Mouse (Mus musculus) neural tube, embryonic 11.5 days (tissue): ENCODE measurements at regions not wholly inside any gene's neighbourhood (a gene's known extent, or its start where the extent isn't known, plus 50 kb on each side); places are given as distances from the start of the nearest gene placed in this dataset.

ENCODE experiments used
- ATAC-seq: fragments of 200-750 bp; cut with Nextera tagmentation; 2 replicates; pipeline ENCODE4 v1.8.0; 2017; ENCODE audit warnings: moderate number of reproducible peaks, mild to moderate bottlenecking, moderate TSS enrichment, moderate library complexity; ENCODE audit not compliant: insufficient read depth, low FRiP score, low TSS enrichment
- DNase-seq: peaks from one replicate; pipeline ENCODE4 v3.0.0-alpha.2; 2015; ENCODE audit warnings: low spot score
- H3K27ac ChIP-seq: fragments of 300-500 bp; sonication (generic); 2 replicates; pipeline ENCODE4 v1.5.1; 2014; ENCODE audit warnings: low read depth, mild to moderate bottlenecking, low read length
- H3K27me3 ChIP-seq: fragments of 300-500 bp; sonication (generic); 2 replicates; pipeline ENCODE4 v1.6.1; 2014; ENCODE audit warnings: mild to moderate bottlenecking, low read length, mixed read lengths; ENCODE audit not compliant: control insufficient read depth, insufficient read depth
- H3K36me3 ChIP-seq: fragments of 300-500 bp; sonication (generic); 2 replicates; pipeline ENCODE4 v1.6.1; 2014; ENCODE audit warnings: mild to moderate bottlenecking, low read length, moderate library complexity, mixed read lengths; ENCODE audit not compliant: control insufficient read depth, insufficient read depth
- H3K4me1 ChIP-seq: fragments of 300-500 bp; sonication (generic); 2 replicates; pipeline ENCODE4 v1.6.1; 2014; ENCODE audit warnings: low read length, mixed read lengths; ENCODE audit not compliant: control insufficient read depth, insufficient read depth
- H3K4me2 ChIP-seq: fragments of 300-500 bp; sonication (generic); 2 replicates; pipeline ENCODE4 v1.6.1; 2014; ENCODE audit warnings: low read depth, mild to moderate bottlenecking, moderate library complexity
- H3K4me3 ChIP-seq: fragments of 300-500 bp; sonication (generic); 2 replicates; pipeline ENCODE4 v1.5.1; 2014; ENCODE audit warnings: low read depth, low read length
- H3K9ac ChIP-seq: fragments of 300-500 bp; sonication (generic); 2 replicates; pipeline ENCODE4 v1.6.1; 2014; ENCODE audit warnings: mild to moderate bottlenecking, low read length
- H3K9me3 ChIP-seq: fragments of 300-500 bp; sonication (generic); 2 replicates; pipeline ENCODE4 v1.6.1; 2016; ENCODE audit warnings: low read length; ENCODE audit not compliant: control insufficient read depth
- WGBS: fragments of 180-500 bp; shearing (Covaris S2); extraction: QIAGEN DNeasy Blood & Tissue Kit; methylation state at CpG from one replicate; pipeline ENCODE4 v1.1.7; 2014; 5-methylcytosine and 5-hydroxymethylcytosine counted together

GRCm38 (mm10) chr5:134006470-134007126, 92.9 kb upstream of the Castor2 start:
- ATAC-seq (peak; percentile 83), DNase-seq (peak; percentile 94)
- Histone ChIP-seq H3K27ac (no peak overlapping the region), H3K36me3 (no peaks in the 10 kb centered on the region), H3K27me3 (no peaks in the 10 kb centered on the region), H3K4me1 (peaks cover 5% of the 10 kb centered on the region; the same call in 1 of the 2 replicates), H3K9me3 (no peaks in the 10 kb centered on the region), H3K4me2 (peak overlapping the region; percentile 15; the same call in 1 of the 2 replicates), H3K9ac (no peak overlapping the region), H3K4me3 (no peak overlapping the region)
- under 1% methylated on average over 14 of the region's 14 CpGs for WGBS

GRCm38 (mm10) chr5:134006001-134006400, 93.5 kb upstream of the Castor2 start:
- Histone ChIP-seq H3K27me3 (no peaks in the 10 kb centered on the region), H3K4me2 (no peak overlapping the region), H3K4me1 (peaks cover 5% of the 10 kb centered on the region; the same call in 1 of the 2 replicates), H3K36me3 (no peaks in the 10 kb centered on the region), H3K9ac (no peak overlapping the region), H3K27ac (no peak overlapping the region), H3K9me3 (no peaks in the 10 kb centered on the region), H3K4me3 (no peak overlapping the region)
- ATAC-seq (no peak), DNase-seq (no peak)
- WGBS = 39% methylated on average over 3 of the region's 3 CpGs

- H3K4me1 ChIP-seq = peaks cover 11% of the 10 kb centered on the region
- H3K27me3 ChIP-seq = no peaks in the 10 kb centered on the region
- no peak overlapping the region for H3K9ac ChIP-seq
- 3% methylated on average over 3 of the region's 3 CpGs for WGBS
- H3K4me3 ChIP-seq = no peak overlapping the region
- DNase-seq (no peak), ATAC-seq (no peak)
- no peaks in the 10 kb centered on the region for H3K36me3 ChIP-seq
- H3K4me2 ChIP-seq = no peak overlapping the region
- 0 out of 2 replicates have a peak overlapping the region, but pooled peaks have one; percentile 14 for H3K27ac ChIP-seq
- no peaks in the 10 kb centered on the region for H3K9me3 ChIP-seq
Observed at GRCm38 (mm10) chr5:134000100-134000499, 99.4 kb upstream of the Castor2 start.

- no peak overlapping the region for H3K4me3 ChIP-seq
- H3K4me1 ChIP-seq = peaks cover 11% of the 10 kb centered on the region
- H3K9ac ChIP-seq = no peak overlapping the region
- H3K27me3 ChIP-seq = no peaks in the 10 kb centered on the region
- peak; percentile 41 for DNase-seq
- WGBS = 8% methylated on average over 5 of the region's 5 CpGs
- no peaks in the 10 kb centered on the region for H3K9me3 ChIP-seq
- H3K4me2 ChIP-seq = no peak overlapping the region
- no peak overlapping the region for H3K27ac ChIP-seq
- H3K36me3 ChIP-seq = no peaks in the 10 kb centered on the region
- no peak for ATAC-seq
Observed at GRCm38 (mm10) chr5:133999698-134000097, 99.8 kb upstream of the Castor2 start.

GRCm38 (mm10) chr5:133991994-133992393, 107.5 kb upstream of the Castor2 start:
- Histone ChIP-seq H3K27ac (no peak overlapping the region), H3K9me3 (no peaks in the 10 kb centered on the region), H3K9ac (no peak overlapping the region), H3K4me3 (no peak overlapping the region), H3K4me1 (peaks cover 3% of the 10 kb centered on the region; the same call in 1 of the 2 replicates), H3K36me3 (no peaks in the 10 kb centered on the region), H3K4me2 (no peak overlapping the region), H3K27me3 (no peaks in the 10 kb centered on the region)
- DNase-seq (peak; percentile 38), ATAC-seq (no peak)
- WGBS = 44% methylated on average over 2 of the region's 2 CpGs

GRCm38 (mm10) chr5:133991556-133991955, 108.0 kb upstream of the Castor2 start:
- no peak for ATAC-seq
- H3K27ac ChIP-seq = no peak overlapping the region
- WGBS = 33% methylated on average over 3 of the region's 3 CpGs
- H3K4me1 ChIP-seq = peaks cover 3% of the 10 kb centered on the region; the same call in 1 of the 2 replicates
- no peaks in the 10 kb centered on the region for H3K9me3 ChIP-seq
- no peaks in the 10 kb centered on the region for H3K36me3 ChIP-seq
- no peak overlapping the region for H3K4me3 ChIP-seq
- H3K9ac ChIP-seq = no peak overlapping the region
- no peak overlapping the region for H3K4me2 ChIP-seq
- H3K27me3 ChIP-seq = no peaks in the 10 kb centered on the region
- DNase-seq = no peak

GRCm38 (mm10) chr5:133983249-133983966, 116.1 kb upstream of the Castor2 start:
- Histone ChIP-seq H3K9me3 (no peaks in the 10 kb centered on the region), H3K4me2 (no peak overlapping the region), H3K9ac (no peak overlapping the region; the same call in 1 of the 2 replicates), H3K36me3 (no peaks in the 10 kb centered on the region), H3K27me3 (no peaks in the 10 kb centered on the region; the same call in 1 of the 2 replicates), H3K4me3 (no peak overlapping the region), H3K4me1 (peaks cover 10% of the 10 kb centered on the region), H3K27ac (no peak overlapping the region)
- DNase-seq = peak; percentile 28
- ATAC-seq = no peak
- 3% methylated on average over 15 of the region's 15 CpGs for WGBS

- H3K4me3 ChIP-seq = no peak overlapping the region
- ATAC-seq (no peak), DNase-seq (no peak)
- no peak overlapping the region for H3K9ac ChIP-seq
- H3K4me2 ChIP-seq = no peak overlapping the region
- H3K4me1 ChIP-seq = no peaks in the 10 kb centered on the region
- WGBS = 69% methylated on average over 12 of the region's 12 CpGs
- H3K27ac ChIP-seq = no peak overlapping the region
- H3K36me3 ChIP-seq = no peaks in the 10 kb centered on the region
- H3K9me3 ChIP-seq = no peaks in the 10 kb centered on the region; the same call in 1 of the 2 replicates
- no peaks in the 10 kb centered on the region for H3K27me3 ChIP-seq
Observed at GRCm38 (mm10) chr5:133970421-133970914, 129.0 kb upstream of the Castor2 start.
